Mouse (Mus musculus) liver, adult 2 months (tissue): ENCODE measurements around the gene Ndufs7. TPM values are rescaled to one million over a fixed set of nuclear protein-coding genes. Genes with fewer than 3 reads are reported as not detected.

ENCODE experiments used
- DNase-seq: peaks from one replicate; pipeline ENCODE4 v3.0.0-alpha.2; 2011; ENCODE audit warnings: low read depth, low spot score; ENCODE audit errors: extremely low read depth
- H3K27ac ChIP-seq: fragments of 200-500 bp; replicated peaks from 2 replicates; pipeline ENCODE4 v1.5.1; 2012; ENCODE audit warnings: low read depth, mild to moderate bottlenecking, control low read depth, inconsistent platforms, low read length; ENCODE audit not compliant: insufficient read depth
- H3K27me3 ChIP-seq: fragments of 200-500 bp; 2 replicates; pipeline ENCODE4 v1.6.1; 2012; ENCODE audit warnings: mild to moderate bottlenecking, moderate library complexity, low read length, inconsistent platforms; ENCODE audit not compliant: control insufficient read depth, insufficient read depth
- H3K36me3 ChIP-seq: fragments of 200-500 bp; 2 replicates; pipeline ENCODE4 v1.6.1; 2012; ENCODE audit warnings: low read length, inconsistent platforms; ENCODE audit not compliant: control insufficient read depth, insufficient read depth
- H3K4me1 ChIP-seq: fragments of 200-500 bp; 2 replicates; pipeline ENCODE4 v1.6.1; 2011; ENCODE audit warnings: low read length; ENCODE audit not compliant: control insufficient read depth, insufficient read depth
- H3K4me3 ChIP-seq: fragments of 200-500 bp; 2 replicates; pipeline ENCODE4 v1.5.1; 2011; ENCODE audit warnings: low read depth, mild to moderate bottlenecking, control low read depth, low read length, moderate library complexity; ENCODE audit not compliant: insufficient read depth
- H3K79me2 ChIP-seq: fragments of 200-500 bp; 2 replicates; pipeline ENCODE4 v1.6.1; 2012; ENCODE audit warnings: inconsistent platforms, mild to moderate bottlenecking, low read length, moderate library complexity; ENCODE audit not compliant: control insufficient read depth, insufficient read depth
- H3K9ac ChIP-seq: fragments of 200-500 bp; 2 replicates; pipeline ENCODE4 v1.6.1; 2012; ENCODE audit warnings: low read depth, mild to moderate bottlenecking, control low read depth, inconsistent platforms, low read length
- CTCF ChIP-seq: fragments of 200-500 bp; IDR thresholded peaks from 2 replicates; pipeline ENCODE4 v1.5.1; 2011; ENCODE audit warnings: low read depth, low read length, control low read depth
- POLR2A ChIP-seq: fragments of 200-500 bp; IDR thresholded peaks from 2 replicates; pipeline ENCODE4 v1.6.1; 2011; ENCODE audit warnings: low read length, control low read depth; ENCODE audit not compliant: insufficient read depth; ENCODE audit errors: extremely low read depth
- WGBS: fragments of 180-500 bp; shearing (Covaris S2); methylation state at CpG from one replicate; pipeline ENCODE4 v1.1.7; 2018; 5-methylcytosine and 5-hydroxymethylcytosine counted together
- polyA plus RNA-seq: library from polyadenylated mRNA; depleted of rRNA; stranded (reverse); fragments of >200 nt; gene quantifications from 2 replicates; pipeline ENCODE4 v1.2.3, GENCODE M21; 2012
- total RNA-seq: library from RNA; depleted of rRNA; stranded (reverse); fragments of >200 nt; gene quantifications from 2 replicates; pipeline ENCODE4 v1.2.3, GENCODE M21; 2014

Ndufs7 gene
- total and polyA plus RNA-seq, 2 experiments, result 165 to 560 TPM

- H3K36me3 ChIP-seq, result no peaks in the 10 kb centered on the region
- TF ChIP-seq POLR2A (no peak), CTCF (no peak)
- DNase-seq, result no peak
- peaks cover 4% of the 10 kb centered on the region; the same call in 1 of the 2 replicates for H3K4me1 ChIP-seq
- H3K27ac ChIP-seq, result peak overlapping the region; percentile 32; the same call in 1 of the 2 replicates
- H3K4me3 ChIP-seq, result 0 out of 2 replicates have a peak overlapping the region, but pooled peaks have one; percentile 4
- H3K27me3 ChIP-seq, result no peaks in the 10 kb centered on the region
- 1% methylated on average over 14 of the region's 14 CpGs for WGBS
- H3K9ac ChIP-seq, result peak overlapping the region; percentile 16; the same call in 1 of the 2 replicates
- H3K79me2 ChIP-seq, result no peaks in the 10 kb centered on the region
Measured at GRCm38 (mm10) chr10:80226071-80226415, 22.9 kb upstream of the Ndufs7 start.

- no peaks in the 10 kb centered on the region for H3K27me3 ChIP-seq
- no peaks in the 10 kb centered on the region for H3K36me3 ChIP-seq
- under 1% methylated on average over 66 of the region's 75 CpGs for WGBS
- H3K79me2 ChIP-seq, result no peaks in the 10 kb centered on the region
- peak; percentile 92 for DNase-seq
- H3K4me1 ChIP-seq, result peaks cover 4% of the 10 kb centered on the region; the same call in 1 of the 2 replicates
- H3K4me3 ChIP-seq, result peak within 1 kb of the TSS; percentile 80
- TF ChIP-seq CTCF, result peak; percentile 57
- 0 out of 2 replicates have a peak, but pooled peaks have one; percentile 26 for TF ChIP-seq POLR2A
- peak within 1 kb of the TSS; percentile 32; the same call in 1 of the 2 replicates for H3K27ac ChIP-seq
- peak within 1 kb of the TSS; percentile 83 for H3K9ac ChIP-seq
Measured at GRCm38 (mm10) chr10:80226416-80227165, 22.3 kb upstream of the Ndufs7 start, which contains the start of gene Mum1. TSS of gene Mum1 (plus strand) at chr10:80226434.

GRCm38 (mm10) chr10:80227166-80227539 lies 21.8 kb upstream of the Ndufs7 start:
- H3K9ac ChIP-seq, result peak overlapping the region; percentile 83
- H3K79me2 ChIP-seq, result no peaks in the 10 kb centered on the region
- no peaks in the 10 kb centered on the region for H3K27me3 ChIP-seq
- TF ChIP-seq POLR2A, result no peak
- TF ChIP-seq CTCF, result no peak
- peak overlapping the region; percentile 80 for H3K4me3 ChIP-seq
- H3K4me1 ChIP-seq, result peaks cover 4% of the 10 kb centered on the region; the same call in 1 of the 2 replicates
- H3K27ac ChIP-seq, result 0 out of 2 replicates have a peak overlapping the region, but pooled peaks have one; percentile 4
- no peaks in the 10 kb centered on the region for H3K36me3 ChIP-seq
- WGBS, result 29% methylated on average over 10 of the region's 10 CpGs
- DNase-seq, result no peak

- Histone ChIP-seq H3K9ac (no peak overlapping the region), H3K79me2 (no peaks in the 10 kb centered on the region), H3K27ac (no peak overlapping the region), H3K27me3 (no peaks in the 10 kb centered on the region), H3K4me1 (peaks cover 4% of the 10 kb centered on the region; the same call in 1 of the 2 replicates), H3K36me3 (no peaks in the 10 kb centered on the region; the same call in 1 of the 2 replicates), H3K4me3 (no peak overlapping the region)
- DNase-seq, result no peak
- WGBS, result 76% methylated on average over 15 of the region's 15 CpGs
- no peak for TF ChIP-seq POLR2A
- TF ChIP-seq CTCF, result no peak
Measured at GRCm38 (mm10) chr10:80227877-80228775, 20.8 kb upstream of the Ndufs7 start.

- no peaks in the 10 kb centered on the region for H3K79me2 ChIP-seq
- H3K4me1 ChIP-seq, result 0 out of 2 replicates have a peak, but pooled peaks cover 1% of the 10 kb centered on the region
- 95% methylated on average over 13 of the region's 13 CpGs for WGBS
- H3K27ac ChIP-seq, result no peak overlapping the region
- H3K9ac ChIP-seq, result no peak overlapping the region
- TF ChIP-seq POLR2A (no peak), CTCF (no peak)
- H3K36me3 ChIP-seq, result peaks cover 8% of the 10 kb centered on the region
- no peak overlapping the region for H3K4me3 ChIP-seq
- no peaks in the 10 kb centered on the region for H3K27me3 ChIP-seq
- no peak for DNase-seq
Measured at GRCm38 (mm10) chr10:80236145-80236825, 12.6 kb upstream of the Ndufs7 start.
